9 mouse cellular contexts compared by ENCODE assay signal in genomic region chr4:150403941-150404340, GRCm38 (mm10).
A peak's percentile ranks its signal among the peaks of the same experiment; 100 is the strongest.
DNase-seq lines count a peak whose midpoint lies in the region; ATAC-seq and TF ChIP-seq lines count a peak whose summit lies in the region.
"Had no signal": no experiment of that assay in that cellular context is flagged by ENCODE, and none has a peak within 500 bp of the region (broad histone marks: within the 10 kb centered on the region; RNA-seq: fewer than 3 reads in every experiment).

No protein-coding gene starts in this region.

- no peak overlapping the region for H3K9ac ChIP-seq in intestine, postnatal 0 days (ENCODE audit: low read depth, low read length)
- H3K9ac ChIP-seq in intestine, embryonic 16.5 days (ENCODE audit: low read depth, low read length): no peak overlapping the region
- H3K9ac ChIP-seq in midbrain, embryonic 13.5 days (replicated peaks): no peak overlapping the region

- ATAC-seq in intestine, postnatal 0 days: no peak
- ATAC-seq in intestine, embryonic 16.5 days: no peak
- ATAC-seq in midbrain, embryonic 13.5 days: no peak

- TF ChIP-seq CTCF in intestine, postnatal 0 days (IDR thresholded peaks at IDR 0.05; ENCODE audit: low read depth): no peak

- peaks cover 23% of the 10 kb centered on the region for H3K4me1 ChIP-seq in intestine, postnatal 0 days (replicated peaks; ENCODE audit: control insufficient read depth, insufficient read depth, low read length)
- peaks cover 37% of the 10 kb centered on the region for H3K4me1 ChIP-seq in intestine, embryonic 16.5 days (ENCODE audit: control insufficient read depth, insufficient read depth, low read length)
- peaks cover 69% of the 10 kb centered on the region for H3K4me1 ChIP-seq in midbrain, embryonic 13.5 days (replicated peaks)

- DNase-seq in MN1 (ENCODE audit: low spot score): peak; percentile 51
- DNase-seq in heart, adult 8-10 months (ENCODE audit: low spot score): peak; percentile 27
- DNase-seq in thymus, postnatal 36 days: no peak
- DNase-seq in adrenal gland, postnatal 10 days: no peak
- no peak for DNase-seq in kidney, postnatal 25 days
- DNase-seq: kidney, adult 18-20 months had no signal

- H3K27me3 ChIP-seq in intestine, postnatal 0 days (replicated peaks; ENCODE audit: control insufficient read depth, insufficient read depth, low read length): no peaks in the 10 kb centered on the region
- H3K27me3 ChIP-seq in intestine, embryonic 16.5 days (replicated peaks; ENCODE audit: control insufficient read depth, insufficient read depth, low read length): no peaks in the 10 kb centered on the region
- no peaks in the 10 kb centered on the region for H3K27me3 ChIP-seq in midbrain, embryonic 13.5 days

- H3K9me3 ChIP-seq in intestine, postnatal 0 days (ENCODE audit: control insufficient read depth): no peaks in the 10 kb centered on the region
- H3K9me3 ChIP-seq in intestine, embryonic 16.5 days (ENCODE audit: control insufficient read depth, low read length): no peaks in the 10 kb centered on the region
- H3K9me3 ChIP-seq in midbrain, embryonic 13.5 days: no peaks in the 10 kb centered on the region

- no peak overlapping the region for H3K27ac ChIP-seq in intestine, postnatal 0 days (ENCODE audit: low read depth, low read length)
- H3K27ac ChIP-seq in intestine, embryonic 16.5 days (ENCODE audit: low read length): no peak overlapping the region; the same call in 1 of the 2 replicates
- peak overlapping the region; percentile 75 for H3K27ac ChIP-seq in midbrain, embryonic 13.5 days

- 0 out of 2 replicates have a peak overlapping the region, but pooled peaks have one; percentile 1 for H3K4me2 ChIP-seq in intestine, postnatal 0 days (replicated peaks; ENCODE audit: low read depth)
- H3K4me2 ChIP-seq in intestine, embryonic 16.5 days (ENCODE audit: low read depth, low read length): no peak overlapping the region
- no peak overlapping the region for H3K4me2 ChIP-seq in midbrain, embryonic 13.5 days (replicated peaks)

- no peak overlapping the region for H3K4me3 ChIP-seq in intestine, postnatal 0 days (ENCODE audit: low read depth, low read length)
- H3K4me3 ChIP-seq in intestine, embryonic 16.5 days (ENCODE audit: low read length): no peak overlapping the region
- H3K4me3 ChIP-seq in midbrain, embryonic 13.5 days (replicated peaks): no peak overlapping the region

- WGBS in intestine, postnatal 0 days: 64% methylated on average over 11 of the region's 11 CpGs
- 55% methylated on average over 11 of the region's 11 CpGs for WGBS in intestine, embryonic 16.5 days
- 48% methylated on average over 11 of the region's 11 CpGs for WGBS in midbrain, embryonic 13.5 days

- peaks cover 22% of the 10 kb centered on the region for H3K36me3 ChIP-seq in intestine, postnatal 0 days (ENCODE audit: control insufficient read depth, insufficient read depth)
- H3K36me3 ChIP-seq in intestine, embryonic 16.5 days (ENCODE audit: control insufficient read depth, insufficient read depth, low read length): no peaks in the 10 kb centered on the region
- H3K36me3 ChIP-seq in midbrain, embryonic 13.5 days: peaks cover 22% of the 10 kb centered on the region

Comparison
In these comparisons a context has a peak if more than half of its experiments do, and no peak if none do; other contexts are left out.
1. DNase-seq: peak in MN1 (single experiment) and heart, adult 8-10 months (single experiment); none in thymus, postnatal 36 days (0 of 2), adrenal gland, postnatal 10 days (single experiment) and kidney, postnatal 25 days (0 of 2).